Mouse (Mus musculus) left cerebral cortex, postnatal 10 days (tissue): Measurements from ENCODE around the gene C1qtnf3. TPM values are rescaled to one million over a fixed set of nuclear protein-coding genes. Genes with fewer than 3 reads are reported as not detected.

Experiments used
- DNase-seq, 2 experiments: peaks; one replicate each; pipeline ENCODE4 v3.0.0; 2021 to 2022; ENCODE audit warnings: low spot score in 2 of 2, mixed read lengths in 1 of 2; ENCODE audit errors: extremely low spot score in 1 of 2
- intact Hi-C: fragments of 180-260 bp; cut with DNase I; formaldehyde crosslinking; loops from one replicate; pipeline ENCODE4 v1.15.1; 2025
- total RNA-seq, 2 experiments: library from RNA; stranded (reverse); gene quantifications; 2 replicates each; pipeline ENCODE4 v1.2.3; 2021

Gene C1qtnf3
- under 1 TPM in 1 of 2 experiments, not detected in 1; 0.15 TPM for total RNA-seq

GRCm38 (mm10) chr15:10951951-10952759, at the start of gene C1qtnf3:
C1qtnf3 (plus strand) TSS chr15:10952332.
- no peak for DNase-seq
- intact Hi-C loops = no loop called here

- intact Hi-C loops = no loop called here
- no peak for DNase-seq
These were observed 49.8 kb upstream of the C1qtnf3 start for GRCm38 (mm10) chr15:10902360-10902759.

- intact Hi-C loops = loop anchor here (5.0 kb wide), 1 partner anchor 121 kb away; the partner anchor contains the start of gene Rxfp3
- no peak for DNase-seq
These were observed 35.4 kb upstream of the C1qtnf3 start for GRCm38 (mm10) chr15:10916611-10917311.

- intact Hi-C loops = loop anchor here (5.0 kb wide), 1 partner anchor 120 kb away; the partner anchor contains the start of gene Rxfp3
- no peak for DNase-seq
These were observed 34.8 kb upstream of the C1qtnf3 start for GRCm38 (mm10) chr15:10917312-10917660.

GRCm38 (mm10) chr15:10920212-10920611, 31.9 kb upstream of the C1qtnf3 start:
- no peak for DNase-seq
- intact Hi-C loops = loop anchor here (2.0 to 10.0 kb wide), 3 partner anchors 62 to 461 kb away; partner anchors contain the start of gene Amacr

- intact Hi-C loops = loop anchor here (2.0 to 10.0 kb wide), 3 partner anchors 61 to 460 kb away; partner anchors contain the start of gene Amacr
- no peak for DNase-seq
These were observed 31.1 kb upstream of the C1qtnf3 start for GRCm38 (mm10) chr15:10921064-10921463.

- intact Hi-C loops = loop anchor here (5.0 to 10.0 kb wide), 2 partner anchors 60 to 393 kb away; partner anchors contain the start of gene Amacr
- no peak for DNase-seq
These were observed 30.1 kb upstream of the C1qtnf3 start for GRCm38 (mm10) chr15:10922061-10922460.

- intact Hi-C loops = loop anchor here (5.0 to 10.0 kb wide), 2 partner anchors 60 to 392 kb away; partner anchors contain the start of gene Amacr
These were observed 29.6 kb upstream of the C1qtnf3 start for GRCm38 (mm10) chr15:10922570-10922969.

GRCm38 (mm10) chr15:10923076-10923995, 28.8 kb upstream of the C1qtnf3 start:
- no peak for DNase-seq
- intact Hi-C loops = loop anchor here (5.0 to 10.0 kb wide), 2 partner anchors 59 to 391 kb away; partner anchors contain the start of gene Amacr

More at GRCm38 (mm10) chr15:10922570-10922969, 29.6 kb upstream of the C1qtnf3 start:
- DNase-seq = peak in 1 of 2 experiments; percentile 19

GRCm38 (mm10) chr15:10927325-10927724, 24.8 kb upstream of the C1qtnf3 start:
- no peak for DNase-seq
- intact Hi-C loops = loop anchor here (10.0 kb wide), 1 partner anchor 387 kb away; no protein-coding TSS in a partner anchor

GRCm38 (mm10) chr15:10928633-10929270, 23.4 kb upstream of the C1qtnf3 start:
- intact Hi-C loops = loop anchor here (10.0 kb wide), 1 partner anchor 386 kb away; no protein-coding TSS in a partner anchor

GRCm38 (mm10) chr15:10933930-10934329, 18.2 kb upstream of the C1qtnf3 start:
- DNase-seq = no peak
- intact Hi-C loops = no loop called here

More at GRCm38 (mm10) chr15:10928633-10929270, 23.4 kb upstream of the C1qtnf3 start:
- DNase-seq = no peak

- DNase-seq = no peak
These were observed 11.7 kb upstream of the C1qtnf3 start for GRCm38 (mm10) chr15:10940148-10941108.

GRCm38 (mm10) chr15:10941901-10942300, 10.2 kb upstream of the C1qtnf3 start:
- intact Hi-C loops = no loop called here
- no peak for DNase-seq

More at GRCm38 (mm10) chr15:10940148-10941108, 11.7 kb upstream of the C1qtnf3 start:
- intact Hi-C loops = no loop called here

GRCm38 (mm10) chr15:10947852-10948251, 4.3 kb upstream of the C1qtnf3 start:
- intact Hi-C loops = no loop called here
- no peak for DNase-seq

- intact Hi-C loops = no loop called here
- DNase-seq = no peak
These were observed 701 bp downstream of the C1qtnf3 start for GRCm38 (mm10) chr15:10952760-10953305.
